Mouse (Mus musculus): Measurements from ENCODE around the gene Map7d2.
A peak's percentile ranks its signal among the peaks of the same experiment; 100 is the strongest.

Gene Map7d2

DNA sequence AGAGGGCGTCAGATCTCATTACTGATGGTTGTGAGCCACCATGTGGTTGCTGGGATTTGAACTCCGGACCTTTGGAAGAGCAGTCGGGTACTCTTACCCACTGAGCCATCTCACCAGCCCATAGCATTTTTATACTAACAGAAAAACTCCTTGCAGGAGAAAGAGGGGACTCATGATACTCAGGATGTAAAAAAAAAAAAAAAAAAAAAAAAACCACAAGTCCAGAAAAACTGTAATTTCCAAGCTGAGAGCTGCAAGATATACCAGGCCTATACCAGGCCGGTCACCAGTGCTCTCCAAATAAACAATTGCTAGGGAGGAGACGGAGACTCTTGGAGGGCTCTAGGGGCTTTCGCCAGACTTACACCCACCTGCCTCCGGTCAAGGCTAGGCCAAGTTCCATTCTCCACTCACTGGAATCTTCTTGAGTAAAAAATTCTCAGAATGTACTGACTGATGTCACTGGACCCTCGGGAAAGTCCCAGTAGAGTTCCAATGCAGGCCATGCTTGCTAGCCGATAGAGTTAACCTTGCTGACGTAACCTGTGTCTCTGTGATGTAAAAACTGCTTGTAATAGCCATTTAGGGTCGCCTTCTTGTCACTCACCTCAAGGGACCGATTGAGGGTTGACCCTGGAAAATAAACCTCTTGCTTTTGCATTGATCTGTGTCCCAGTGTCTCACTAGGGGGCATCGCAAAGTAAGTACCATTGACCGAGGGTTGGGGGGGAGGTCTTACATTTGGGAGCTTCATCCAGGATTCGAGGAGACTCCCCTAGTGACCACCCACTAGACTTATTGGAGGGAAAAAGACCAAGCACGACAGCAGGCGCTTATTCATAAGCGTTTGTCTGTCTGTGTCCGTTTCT, 95.7 kb downstream of the Map7d2 start:
- DNase-seq (ENCODE audit: low read depth): peak; percentile 87

DNA sequence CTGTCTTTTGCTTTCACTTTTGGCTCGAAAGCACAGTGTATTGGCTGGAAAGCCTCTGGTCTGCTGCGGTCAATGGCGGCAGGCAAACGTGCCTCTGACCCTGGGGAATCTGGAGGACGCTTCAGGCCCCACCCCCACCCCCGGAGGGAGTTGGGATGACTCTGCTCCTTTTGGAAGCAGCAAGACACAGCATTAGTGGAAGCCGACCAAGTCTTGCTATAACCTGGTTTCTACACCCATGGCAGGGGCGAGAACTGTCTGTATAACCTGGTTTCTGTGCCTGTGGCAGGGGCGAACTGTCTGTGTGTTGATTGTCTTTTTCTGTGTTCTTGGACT, 96.3 kb downstream of the Map7d2 start:
- no peak for DNase-seq (ENCODE audit: low read depth)

DNA sequence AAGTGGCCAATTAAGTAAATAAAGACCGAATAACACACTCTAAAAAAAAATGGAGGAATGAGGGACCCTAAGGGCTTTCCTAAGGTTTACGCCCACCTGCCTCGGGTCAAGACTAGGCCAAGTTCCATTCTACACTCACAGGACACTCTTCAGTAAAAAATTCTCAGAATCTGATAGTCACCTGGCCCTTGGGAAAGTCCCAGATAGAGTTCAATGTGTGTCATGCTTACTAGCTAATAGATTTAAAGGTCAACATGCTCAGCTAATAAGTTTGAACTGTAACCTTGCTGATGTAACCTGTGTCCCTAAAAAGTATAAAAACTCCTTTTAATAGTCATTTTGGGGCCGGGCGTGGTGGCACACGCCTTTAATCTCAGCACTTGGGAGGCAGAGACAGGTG, 101.2 kb downstream of the Map7d2 start:
- no peak for DNase-seq (ENCODE audit: low read depth)

DNA sequence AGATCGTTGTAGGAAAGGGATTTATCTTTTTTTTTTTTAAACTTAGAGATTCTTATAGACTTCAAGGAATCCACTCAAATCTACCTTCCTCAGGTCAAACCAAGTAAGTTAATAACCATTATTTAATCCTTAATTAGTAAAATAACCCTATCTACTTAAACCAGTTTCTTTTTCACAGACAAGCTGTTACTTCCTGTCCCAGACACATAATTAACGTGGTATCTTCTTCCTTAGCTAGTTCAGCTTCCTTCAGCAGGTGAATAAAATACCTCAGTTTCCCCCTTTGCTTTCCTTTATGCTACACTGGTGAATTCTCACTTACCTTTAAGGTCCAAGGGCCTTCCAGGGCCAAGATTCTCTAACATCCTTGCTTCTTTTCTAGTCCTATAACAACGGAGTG, 107.4 kb downstream of the Map7d2 start:
- DNase-seq (ENCODE audit: low read depth): no peak

DNA sequence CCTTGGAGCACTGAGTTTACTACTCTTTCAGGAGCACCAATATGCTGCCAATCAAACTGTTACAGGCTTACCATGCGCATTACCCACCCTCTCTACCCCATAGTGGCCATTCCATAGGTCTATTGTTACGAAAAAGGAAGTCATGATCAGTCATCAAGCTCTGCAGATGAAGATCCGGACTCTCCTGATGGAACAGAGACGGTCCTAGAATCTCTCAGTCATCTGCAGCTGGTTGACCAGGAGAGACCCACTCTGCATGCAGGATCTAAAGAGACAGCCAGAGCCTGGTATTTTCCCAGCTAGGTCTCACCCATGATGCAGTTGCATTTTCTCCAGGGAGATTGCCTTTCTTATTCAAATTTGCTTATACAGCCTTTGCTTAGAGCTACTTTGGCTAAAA, 108.3 kb downstream of the Map7d2 start:
- no peak for DNase-seq (ENCODE audit: low read depth)

DNA sequence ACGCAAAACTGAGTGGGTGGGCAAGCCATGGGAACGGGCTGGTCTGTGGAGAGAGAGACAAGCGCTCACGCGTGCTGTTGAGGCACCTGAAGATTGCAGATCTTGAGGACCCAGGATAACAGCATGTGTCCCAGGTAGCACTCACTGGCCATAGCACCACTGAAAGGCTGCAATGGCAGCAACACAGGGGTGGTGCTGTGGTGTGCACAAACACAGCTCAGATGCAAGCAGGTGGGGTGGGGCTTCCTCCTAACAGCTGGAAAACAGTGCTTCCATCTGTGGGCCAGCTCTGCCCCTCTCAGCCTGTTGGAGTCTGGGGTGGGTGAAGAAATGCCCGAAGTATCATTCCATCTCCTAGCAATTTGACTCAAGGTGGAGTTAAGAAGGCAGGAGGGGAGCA, 112.0 kb downstream of the Map7d2 start, which contains the start of gene Bclaf3:
Bclaf3 (plus strand) TSS at position 301 of the 400 bp plus-strand sequence.
- DNase-seq (ENCODE audit: low read depth): no peak

DNA sequence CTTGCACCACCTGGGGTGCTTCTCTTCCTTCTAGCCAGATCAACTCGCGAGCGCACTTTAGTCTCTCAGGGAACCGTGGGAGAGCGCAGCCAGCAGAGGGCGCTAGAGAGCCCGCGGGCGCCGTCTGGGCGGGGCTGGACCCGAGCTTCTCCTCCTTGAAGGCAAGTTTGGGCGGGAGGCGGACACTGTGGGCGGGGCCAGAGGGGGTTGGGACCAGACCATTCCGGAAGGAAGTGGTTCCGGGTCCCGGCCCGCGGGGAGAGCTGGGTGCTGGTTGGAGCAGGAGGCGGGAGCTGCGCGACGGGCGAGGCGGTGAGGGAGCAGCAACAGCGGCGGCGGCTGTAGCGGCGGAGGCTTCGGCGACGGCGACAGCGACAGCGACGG, 118.0 kb downstream of the Map7d2 start:
- peak; percentile 96 for DNase-seq (ENCODE audit: low read depth)

DNA sequence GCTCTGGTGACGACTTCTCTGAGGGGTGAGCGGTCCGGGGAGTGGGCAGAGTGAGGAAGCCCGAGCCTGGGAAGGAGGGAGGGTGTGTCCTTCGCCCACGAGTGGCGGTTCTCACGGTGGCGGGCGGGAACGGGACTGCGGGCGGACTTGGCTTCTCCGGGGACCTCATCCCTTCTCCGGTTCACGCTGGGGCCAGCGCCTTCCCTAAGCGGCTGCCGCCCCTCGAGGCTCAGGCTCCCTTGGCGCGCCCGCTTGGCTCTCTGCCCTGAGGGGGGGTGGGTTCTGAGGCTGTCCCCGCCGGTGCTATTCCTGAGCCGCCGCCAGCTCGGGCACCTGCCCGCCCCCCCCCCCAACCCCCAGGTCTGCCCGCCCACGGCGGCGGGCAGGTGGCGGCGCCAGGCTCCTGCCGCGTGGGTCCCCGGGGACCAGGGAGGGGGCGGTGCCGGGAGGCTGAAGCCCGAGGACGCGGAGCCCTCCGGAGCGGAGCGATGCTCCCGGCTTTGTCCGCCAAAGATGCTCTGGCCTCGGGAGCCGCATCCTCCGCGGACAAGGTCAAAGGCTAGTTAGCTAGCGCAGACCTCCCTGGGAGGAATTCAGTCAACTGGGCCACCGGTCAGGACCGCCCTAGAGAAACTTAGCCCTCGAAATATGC, 118.6 kb downstream of the Map7d2 start:
- peak; percentile 7 for DNase-seq (ENCODE audit: low read depth)

DNA sequence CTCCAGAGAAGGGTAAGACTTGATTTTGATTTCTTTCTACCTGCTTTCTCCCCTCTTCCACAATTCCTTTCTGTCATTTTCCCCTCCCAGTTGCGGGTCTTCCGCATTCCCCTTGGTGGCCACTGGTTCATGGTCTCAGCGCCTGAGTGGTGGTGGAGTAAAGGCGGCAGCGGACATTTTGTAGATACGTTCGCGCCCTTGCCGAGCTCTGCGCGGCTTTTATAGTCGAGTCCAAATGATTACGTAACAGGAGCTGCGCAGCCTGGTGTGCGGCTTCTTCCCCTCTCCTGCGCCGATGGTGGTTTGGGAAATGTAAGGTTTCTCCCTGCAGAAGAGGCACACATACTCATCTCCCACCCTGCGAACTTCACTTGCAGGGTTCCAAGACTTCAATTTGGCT, 127.6 kb downstream of the Map7d2 start:
- no peak for DNase-seq (ENCODE audit: low read depth)

DNA sequence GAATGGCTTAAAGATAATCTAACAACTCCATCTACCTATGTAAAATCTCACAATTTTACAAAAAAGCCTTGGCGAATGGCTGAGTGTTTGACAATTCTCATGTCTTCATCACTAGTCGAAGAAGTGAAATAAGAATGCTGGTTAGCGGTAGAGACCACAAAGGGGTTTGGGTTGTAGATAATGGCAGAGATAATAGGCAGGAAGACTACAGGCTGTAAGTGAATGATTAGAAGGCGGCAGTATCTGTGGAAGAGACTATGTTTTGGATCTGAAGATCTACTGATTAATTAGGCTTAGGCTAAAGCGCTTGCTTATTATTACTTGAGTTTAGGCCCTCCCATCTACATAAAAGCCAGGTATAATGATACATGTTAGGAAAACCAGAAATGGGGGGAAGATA, 132.7 kb downstream of the Map7d2 start:
- peak; percentile 33 for DNase-seq (ENCODE audit: low read depth)
